Mouse (Mus musculus) limb, embryonic 14.5 days (tissue): ENCODE results near the gene Ap3d1. TPM values are rescaled to one million over a fixed set of nuclear protein-coding genes. Genes with fewer than 3 reads are reported as not detected.

Source experiments
- ATAC-seq: fragments of 200-750 bp; cut with Nextera tagmentation; 2 replicates; pipeline ENCODE4 v1.8.0; 2017; ENCODE audit warnings: low read depth, moderate number of reproducible peaks, moderate TSS enrichment; ENCODE audit not compliant: low FRiP score
- DNase-seq: peaks from one replicate; pipeline ENCODE4 v3.0.0-alpha.2; 2015; ENCODE audit warnings: low spot score
- H3K27ac ChIP-seq: fragments of 300-500 bp; sonication (generic); replicated peaks from 2 replicates; pipeline ENCODE4 v1.5.1; 2014; ENCODE audit warnings: low read depth, mild to moderate bottlenecking, low read length, moderate library complexity, mixed read lengths
- H3K27me3 ChIP-seq: fragments of 300-500 bp; sonication (generic); 2 replicates; pipeline ENCODE4 v1.6.1; 2014; ENCODE audit warnings: low read length, mixed read lengths; ENCODE audit not compliant: control insufficient read depth, insufficient read depth
- H3K36me3 ChIP-seq: fragments of 300-500 bp; sonication (generic); 2 replicates; pipeline ENCODE4 v1.6.1; 2014; ENCODE audit warnings: mild to moderate bottlenecking, low read length, moderate library complexity, mixed read lengths; ENCODE audit not compliant: control insufficient read depth, insufficient read depth
- H3K4me1 ChIP-seq: fragments of 300-500 bp; sonication (generic); 2 replicates; pipeline ENCODE4 v1.6.1; 2014; ENCODE audit warnings: antibody characterized with exemption, low read length, mixed read lengths; ENCODE audit not compliant: control insufficient read depth, insufficient read depth
- H3K4me2 ChIP-seq: fragments of 300-500 bp; sonication (generic); replicated peaks from 2 replicates; pipeline ENCODE4 v1.6.1; 2014; ENCODE audit warnings: low read depth, mild to moderate bottlenecking, low read length, moderate library complexity; ENCODE audit not compliant: severe bottlenecking
- H3K4me3 ChIP-seq: fragments of 300-500 bp; sonication (generic); replicated peaks from 2 replicates; pipeline ENCODE4 v1.5.1; 2014; ENCODE audit warnings: low read length
- H3K9ac ChIP-seq: fragments of 300-500 bp; sonication (generic); 2 replicates; pipeline ENCODE4 v1.6.1; 2014; ENCODE audit warnings: mild to moderate bottlenecking, low read depth, low read length, moderate library complexity; ENCODE audit not compliant: severe bottlenecking
- H3K9me3 ChIP-seq: fragments of 300-500 bp; sonication (generic); 2 replicates; pipeline ENCODE4 v1.6.1; 2016; ENCODE audit warnings: low read length; ENCODE audit not compliant: control insufficient read depth
- POLR2A ChIP-seq: fragments of 200-500 bp; IDR thresholded peaks from 2 replicates; pipeline ENCODE4 v1.8.0; 2012; ENCODE audit warnings: inconsistent platforms, mild to moderate bottlenecking, moderate library complexity, borderline replicate concordance; ENCODE audit not compliant: insufficient read depth, insufficient read length; ENCODE audit errors: extremely low read depth
- WGBS: fragments of 180-500 bp; shearing (Covaris S2); extraction: QIAGEN DNeasy Blood & Tissue Kit; methylation state at CpG from one replicate; pipeline ENCODE4 v1.1.7; 2014; 5-methylcytosine and 5-hydroxymethylcytosine counted together
- polyA plus RNA-seq, 2 experiments: library from polyadenylated mRNA; depleted of rRNA in 1 of 2; stranded (reverse) in 1 of 2; unstranded in 1 of 2; fragments of >200 nt; fragmentation: Nextera tagmentation in 1 of 2; extraction: Ambion mirVana in 1 of 2; gene quantifications; 2 replicates each; pipeline versions ENCODE4 v1.2.1 to v1.2.3; 2012 to 2014

The Ap3d1 gene
- polyA plus RNA-seq, 2 experiments: 75.1 to 123 TPM

GRCm38 (mm10) chr10:80763502-80763901 lies 21.4 kb upstream of the Ap3d1 start:
- 94% methylated on average over 2 of the region's 2 CpGs for WGBS
- no peak for TF ChIP-seq POLR2A
- H3K36me3 ChIP-seq: peaks cover 41% of the 10 kb centered on the region

GRCm38 (mm10) chr10:80761821-80762220 lies 19.8 kb upstream of the Ap3d1 start:
- Histone ChIP-seq H3K27me3 (no peaks in the 10 kb centered on the region), H3K9me3 (no peaks in the 10 kb centered on the region), H3K4me2 (no peak overlapping the region), H3K4me1 (peaks cover 13% of the 10 kb centered on the region), H3K36me3 (peaks cover 27% of the 10 kb centered on the region), H3K27ac (no peak overlapping the region), H3K9ac (no peak overlapping the region), H3K4me3 (no peak overlapping the region)
- TF ChIP-seq POLR2A: no peak
- 81% methylated on average over 3 of the region's 3 CpGs for WGBS
- DNase-seq (no peak), ATAC-seq (no peak)

More at GRCm38 (mm10) chr10:80763502-80763901, 21.4 kb upstream of the Ap3d1 start:
- ATAC-seq (no peak), DNase-seq (no peak)
- Histone ChIP-seq H3K4me1 (no peaks in the 10 kb centered on the region), H3K9me3 (no peaks in the 10 kb centered on the region), H3K9ac (no peak overlapping the region), H3K4me2 (no peak overlapping the region), H3K4me3 (no peak overlapping the region), H3K27me3 (no peaks in the 10 kb centered on the region), H3K27ac (no peak overlapping the region)

- no peaks in the 10 kb centered on the region for H3K9me3 ChIP-seq
- peaks cover 21% of the 10 kb centered on the region for H3K4me1 ChIP-seq
- peaks cover 17% of the 10 kb centered on the region for H3K36me3 ChIP-seq
- H3K27me3 ChIP-seq: no peaks in the 10 kb centered on the region
- 84% methylated on average over 4 of the region's 4 CpGs for WGBS
- H3K27ac ChIP-seq: no peak overlapping the region
- no peak for TF ChIP-seq POLR2A
- ATAC-seq (no peak), DNase-seq (no peak)
- H3K4me3 ChIP-seq: no peak overlapping the region
- H3K4me2 ChIP-seq: no peak overlapping the region
- H3K9ac ChIP-seq: no peak overlapping the region
Measured at GRCm38 (mm10) chr10:80760596-80761524, 18.8 kb upstream of the Ap3d1 start.

GRCm38 (mm10) chr10:80758651-80759050 lies 16.6 kb upstream of the Ap3d1 start:
- H3K9me3 ChIP-seq: no peaks in the 10 kb centered on the region
- 82% methylated on average over 7 of the region's 7 CpGs for WGBS
- ATAC-seq: no peak
- DNase-seq: no peak
- no peak overlapping the region for H3K9ac ChIP-seq
- no peak overlapping the region for H3K27ac ChIP-seq
- H3K4me1 ChIP-seq: peaks cover 21% of the 10 kb centered on the region
- no peaks in the 10 kb centered on the region for H3K27me3 ChIP-seq
- H3K4me3 ChIP-seq: no peak overlapping the region
- TF ChIP-seq POLR2A: no peak
- H3K36me3 ChIP-seq: no peaks in the 10 kb centered on the region
- no peak overlapping the region for H3K4me2 ChIP-seq

GRCm38 (mm10) chr10:80757717-80758116 lies 15.7 kb upstream of the Ap3d1 start:
- Histone ChIP-seq H3K9me3 (no peaks in the 10 kb centered on the region), H3K27me3 (no peaks in the 10 kb centered on the region), H3K36me3 (no peaks in the 10 kb centered on the region), H3K9ac (no peak overlapping the region), H3K4me3 (no peak overlapping the region), H3K4me2 (no peak overlapping the region), H3K4me1 (peaks cover 21% of the 10 kb centered on the region), H3K27ac (no peak overlapping the region)
- WGBS: 33% methylated on average over 5 of the region's 5 CpGs
- DNase-seq (peak; percentile 69), ATAC-seq (no peak)
- no peak for TF ChIP-seq POLR2A
